Mouse (Mus musculus) neural tube, embryonic 11.5 days (tissue): Measurements from ENCODE around the gene Dlg3. TPM values are rescaled to one million over a fixed set of nuclear protein-coding genes. Genes with fewer than 3 reads are reported as not detected.

Source experiments
- ATAC-seq: fragments of 200-750 bp; cut with Nextera tagmentation; 2 replicates; pipeline ENCODE4 v1.8.0; 2017; ENCODE audit warnings: moderate number of reproducible peaks, mild to moderate bottlenecking, moderate TSS enrichment, moderate library complexity; ENCODE audit not compliant: insufficient read depth, low FRiP score, low TSS enrichment
- DNase-seq: peaks from one replicate; pipeline ENCODE4 v3.0.0-alpha.2; 2015; ENCODE audit warnings: low spot score
- H3K27ac ChIP-seq: fragments of 300-500 bp; sonication (generic); 2 replicates; pipeline ENCODE4 v1.5.1; 2014; ENCODE audit warnings: low read depth, mild to moderate bottlenecking, low read length
- H3K27me3 ChIP-seq: fragments of 300-500 bp; sonication (generic); 2 replicates; pipeline ENCODE4 v1.6.1; 2014; ENCODE audit warnings: mild to moderate bottlenecking, low read length, mixed read lengths; ENCODE audit not compliant: control insufficient read depth, insufficient read depth
- H3K36me3 ChIP-seq: fragments of 300-500 bp; sonication (generic); 2 replicates; pipeline ENCODE4 v1.6.1; 2014; ENCODE audit warnings: mild to moderate bottlenecking, low read length, moderate library complexity, mixed read lengths; ENCODE audit not compliant: control insufficient read depth, insufficient read depth
- H3K4me1 ChIP-seq: fragments of 300-500 bp; sonication (generic); 2 replicates; pipeline ENCODE4 v1.6.1; 2014; ENCODE audit warnings: low read length, mixed read lengths; ENCODE audit not compliant: control insufficient read depth, insufficient read depth
- H3K4me2 ChIP-seq: fragments of 300-500 bp; sonication (generic); 2 replicates; pipeline ENCODE4 v1.6.1; 2014; ENCODE audit warnings: low read depth, mild to moderate bottlenecking, moderate library complexity
- H3K4me3 ChIP-seq: fragments of 300-500 bp; sonication (generic); 2 replicates; pipeline ENCODE4 v1.5.1; 2014; ENCODE audit warnings: low read depth, low read length
- H3K9ac ChIP-seq: fragments of 300-500 bp; sonication (generic); 2 replicates; pipeline ENCODE4 v1.6.1; 2014; ENCODE audit warnings: mild to moderate bottlenecking, low read length
- H3K9me3 ChIP-seq: fragments of 300-500 bp; sonication (generic); 2 replicates; pipeline ENCODE4 v1.6.1; 2016; ENCODE audit warnings: low read length; ENCODE audit not compliant: control insufficient read depth
- WGBS: fragments of 180-500 bp; shearing (Covaris S2); extraction: QIAGEN DNeasy Blood & Tissue Kit; methylation state at CpG from one replicate; pipeline ENCODE4 v1.1.7; 2014; 5-methylcytosine and 5-hydroxymethylcytosine counted together
- polyA plus RNA-seq: library from polyadenylated mRNA; unstranded; fragments of >200 nt; fragmentation: Nextera tagmentation; extraction: Ambion mirVana; gene quantifications from 2 replicates; pipeline ENCODE4 v1.2.1, GENCODE M21; 2014

The Dlg3 gene
- polyA plus RNA-seq, 1 experiment from 2014 or later, result 5.1 TPM

- Histone ChIP-seq H3K4me1 (no peaks in the 10 kb centered on the region), H3K27ac (no peak overlapping the region), H3K9me3 (no peaks in the 10 kb centered on the region), H3K27me3 (no peaks in the 10 kb centered on the region), H3K9ac (no peak overlapping the region), H3K4me2 (no peak overlapping the region), H3K36me3 (no peaks in the 10 kb centered on the region), H3K4me3 (no peak overlapping the region)
- WGBS, result 8% methylated on average over 10 of the region's 10 CpGs
- DNase-seq, result peak; percentile 75
- ATAC-seq, result 0 out of 2 replicates have a peak, but pooled peaks have one; percentile 53
Measured at GRCm38 (mm10) chrX:100741940-100742339, 25.6 kb upstream of the Dlg3 start.

- ATAC-seq, result no peak
- H3K9me3 ChIP-seq, result no peaks in the 10 kb centered on the region
- no peaks in the 10 kb centered on the region for H3K27me3 ChIP-seq
- WGBS, result 84% methylated on average over 6 of the region's 6 CpGs
- no peaks in the 10 kb centered on the region for H3K4me1 ChIP-seq
- H3K36me3 ChIP-seq, result no peaks in the 10 kb centered on the region
- no peak overlapping the region for H3K27ac ChIP-seq
- H3K4me2 ChIP-seq, result no peak overlapping the region
- H3K9ac ChIP-seq, result no peak overlapping the region
- no peak for DNase-seq
- no peak overlapping the region for H3K4me3 ChIP-seq
Measured at GRCm38 (mm10) chrX:100765855-100766254, 1.7 kb upstream of the Dlg3 start.

GRCm38 (mm10) chrX:100767885-100768626 is 534 bp downstream of the Dlg3 start:
- Histone ChIP-seq H3K9ac (peak overlapping the region; percentile 54), H3K27me3 (no peaks in the 10 kb centered on the region), H3K4me1 (no peaks in the 10 kb centered on the region), H3K4me3 (peak overlapping the region; percentile 43), H3K36me3 (no peaks in the 10 kb centered on the region), H3K9me3 (no peaks in the 10 kb centered on the region), H3K27ac (no peak overlapping the region), H3K4me2 (peak overlapping the region; percentile 75)
- peak; percentile 66 for ATAC-seq
- 30% methylated on average over 24 of the region's 36 CpGs for WGBS
- no peak for DNase-seq

- no peak overlapping the region for H3K9ac ChIP-seq
- ATAC-seq (no peak), DNase-seq (no peak)
- H3K36me3 ChIP-seq, result no peaks in the 10 kb centered on the region
- H3K27me3 ChIP-seq, result no peaks in the 10 kb centered on the region
- no peak overlapping the region for H3K27ac ChIP-seq
- H3K4me2 ChIP-seq, result peak overlapping the region; percentile 2; the same call in 1 of the 2 replicates
- 89% methylated on average over 5 of the region's 5 CpGs for WGBS
- H3K9me3 ChIP-seq, result no peaks in the 10 kb centered on the region
- no peak overlapping the region for H3K4me3 ChIP-seq
- H3K4me1 ChIP-seq, result no peaks in the 10 kb centered on the region
Measured at GRCm38 (mm10) chrX:100769281-100769680, 1.8 kb downstream of the Dlg3 start.

- peak overlapping the region; percentile 49 for H3K4me2 ChIP-seq
- DNase-seq (peak; percentile 63), ATAC-seq (no peak)
- no peaks in the 10 kb centered on the region for H3K27me3 ChIP-seq
- H3K36me3 ChIP-seq, result no peaks in the 10 kb centered on the region
- peak overlapping the region; percentile 48 for H3K9ac ChIP-seq
- H3K9me3 ChIP-seq, result no peaks in the 10 kb centered on the region
- peak overlapping the region; percentile 38 for H3K4me3 ChIP-seq
- no peak overlapping the region for H3K27ac ChIP-seq
- H3K4me1 ChIP-seq, result no peaks in the 10 kb centered on the region
- 11% methylated on average over 22 of the region's 23 CpGs for WGBS
Measured at GRCm38 (mm10) chrX:100774341-100774811, 6.9 kb downstream of the Dlg3 start.

GRCm38 (mm10) chrX:100775405-100775804 is 7.9 kb downstream of the Dlg3 start:
- ATAC-seq (no peak), DNase-seq (no peak)
- WGBS, result 90% methylated on average over 3 of the region's 3 CpGs
- Histone ChIP-seq H3K27me3 (no peaks in the 10 kb centered on the region), H3K4me1 (no peaks in the 10 kb centered on the region), H3K4me2 (no peak overlapping the region), H3K27ac (no peak overlapping the region), H3K4me3 (no peak overlapping the region), H3K9me3 (no peaks in the 10 kb centered on the region), H3K36me3 (no peaks in the 10 kb centered on the region), H3K9ac (no peak overlapping the region)

- Histone ChIP-seq H3K9me3 (no peaks in the 10 kb centered on the region), H3K4me3 (peak overlapping the region; percentile 58), H3K27ac (0 out of 2 replicates have a peak overlapping the region, but pooled peaks have one; percentile 82), H3K4me2 (peak overlapping the region; percentile 45), H3K36me3 (no peaks in the 10 kb centered on the region), H3K4me1 (peaks cover 3% of the 10 kb centered on the region; the same call in 1 of the 2 replicates), H3K9ac (no peak overlapping the region), H3K27me3 (no peaks in the 10 kb centered on the region)
- peak; percentile 57 for ATAC-seq
- WGBS, result 13% methylated on average over 9 of the region's 9 CpGs
- peak; percentile 66 for DNase-seq
Measured at GRCm38 (mm10) chrX:100776494-100776893, 9.0 kb downstream of the Dlg3 start.

- no peaks in the 10 kb centered on the region for H3K36me3 ChIP-seq
- H3K9me3 ChIP-seq, result no peaks in the 10 kb centered on the region
- peaks cover 3% of the 10 kb centered on the region; the same call in 1 of the 2 replicates for H3K4me1 ChIP-seq
- ATAC-seq (peak; percentile 93), DNase-seq (peak; percentile 87)
- H3K4me3 ChIP-seq, result peak overlapping the region; percentile 58
- H3K9ac ChIP-seq, result peak overlapping the region; percentile 77
- 27% methylated on average over 32 of the region's 49 CpGs for WGBS
- H3K4me2 ChIP-seq, result peak overlapping the region; percentile 45
- H3K27me3 ChIP-seq, result no peaks in the 10 kb centered on the region
- peak overlapping the region; percentile 82; the same call in 1 of the 2 replicates for H3K27ac ChIP-seq
Measured at GRCm38 (mm10) chrX:100776985-100777654, 9.6 kb downstream of the Dlg3 start.
